Mouse (Mus musculus): ENCODE measurements around the gene Vmn1r180.
"Not testable (repeated sequence)": the region's sequence is repeated elsewhere in the genome, so short reads cannot be mapped to it uniquely, and the experiment has no call there.

Vmn1r180 gene

DNA sequence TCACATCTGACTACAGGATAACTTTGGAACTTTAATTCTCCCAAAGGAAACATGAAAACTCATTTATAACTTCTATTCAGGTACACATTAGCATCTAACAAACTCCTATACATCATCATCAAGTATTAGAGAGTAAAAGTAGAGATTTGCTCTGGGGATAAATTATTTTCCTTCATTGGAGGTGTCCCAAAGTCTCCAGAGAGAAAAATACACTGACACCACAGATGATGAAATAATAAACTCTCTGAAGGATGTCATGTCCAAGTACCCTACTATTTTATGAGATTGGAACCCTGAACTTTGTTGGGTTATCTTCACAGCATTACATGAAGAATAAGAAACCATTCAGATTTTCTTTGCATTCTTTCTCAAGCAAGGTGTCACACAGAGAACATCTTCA is at the start of gene Vmn1r180:
TSS of gene Vmn1r180 (plus strand) at position 301 of the 400 bp plus-strand sequence.
- no peak for DNase-seq

DNA sequence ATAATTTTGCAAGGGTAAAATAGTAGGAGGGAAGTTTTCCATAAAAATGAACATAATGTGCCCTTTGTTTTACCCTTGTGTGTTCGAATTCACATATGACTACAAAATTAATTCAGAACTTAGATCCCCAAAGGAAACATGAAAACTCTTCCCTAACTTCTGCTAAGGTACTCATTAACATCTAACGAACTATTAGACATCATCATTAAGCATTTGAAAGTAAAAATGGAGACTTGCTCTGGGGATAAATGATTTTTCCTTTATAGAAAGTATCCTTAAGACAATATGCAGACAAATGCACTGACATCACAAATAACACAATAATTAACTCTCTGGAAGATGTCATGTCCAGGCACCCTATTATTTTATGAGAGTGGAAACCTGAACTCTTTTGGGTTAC is 23.8 kb upstream of the Vmn1r180 start, which contains the start of gene Vmn1r179:
TSS of gene Vmn1r179 (plus strand) at position 301 of the 400 bp plus-strand sequence.
- no peak for DNase-seq

DNA sequence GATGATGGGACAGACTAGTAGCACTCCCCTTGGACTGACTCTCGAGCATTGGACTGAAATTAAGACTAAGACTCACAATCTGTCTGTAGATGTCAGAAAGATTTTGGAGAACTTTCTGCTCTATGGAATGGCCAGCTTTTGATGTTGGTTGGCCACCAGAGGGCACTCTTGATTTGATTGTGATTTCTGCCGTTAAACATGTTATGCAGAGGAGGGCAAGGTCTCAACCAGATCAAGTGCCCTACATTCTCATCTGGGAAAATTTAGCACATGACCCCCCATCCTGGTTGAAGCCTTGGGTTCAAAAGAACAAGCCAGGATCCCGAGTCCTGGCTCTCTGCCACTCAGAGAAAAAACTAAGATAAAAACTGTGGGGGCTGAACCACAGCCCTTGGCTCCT is 17.6 kb downstream of the Vmn1r180 start:
- DNase-seq, result peak; percentile 8

DNA sequence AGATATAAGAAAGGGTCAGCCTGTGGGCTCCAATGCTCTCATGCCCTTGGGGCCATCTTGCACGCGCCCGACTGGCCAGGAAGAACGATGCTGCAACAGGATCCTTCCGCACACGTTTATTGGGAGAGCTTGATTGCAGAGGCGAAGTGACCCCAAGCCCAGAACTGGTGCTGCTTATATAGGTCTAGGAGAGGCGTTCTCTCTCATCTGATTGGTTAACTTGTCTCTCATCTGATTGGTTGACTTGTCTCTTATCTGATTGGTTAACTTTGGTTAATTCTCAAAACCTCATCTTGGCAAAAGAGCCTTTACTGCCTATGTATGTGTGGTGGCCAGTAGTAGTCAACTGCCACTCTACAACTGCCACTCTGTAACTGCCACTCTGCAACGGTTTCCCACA is 23.9 kb downstream of the Vmn1r180 start, which contains the start of gene Vmn1r181:
TSS of gene Vmn1r181 (plus strand) at position 301 of the 400 bp plus-strand sequence.
- not testable (repeated sequence) for DNase-seq

DNA sequence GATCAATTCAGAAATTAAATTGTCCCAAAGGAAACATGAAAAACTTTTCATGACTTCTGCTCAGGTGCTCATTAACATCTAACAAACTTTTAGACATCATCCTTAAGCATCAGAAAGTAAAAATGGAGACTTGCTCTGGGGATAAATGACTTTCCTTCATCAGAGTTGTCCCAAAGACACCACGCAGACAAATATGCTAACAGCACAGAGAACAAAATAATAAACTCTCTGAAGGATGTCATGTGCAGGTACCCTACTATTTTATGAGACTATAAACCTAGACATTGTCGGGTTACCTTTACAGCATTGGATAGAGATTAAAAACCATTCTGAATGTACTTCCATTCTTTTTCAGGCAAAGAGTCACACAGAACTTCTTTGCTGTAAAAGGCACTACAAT is 51.0 kb downstream of the Vmn1r180 start, which contains the start of gene V1rd19:
TSS of gene V1rd19 (plus strand) at position 301 of the 400 bp plus-strand sequence.
- DNase-seq, result no peak

All from cerebellum, adult 8-10 months (tissue).